Mouse (Mus musculus) neural tube, embryonic 12.5 days (tissue): ENCODE results near the gene Batf3. TPM values are rescaled to one million over a fixed set of nuclear protein-coding genes. Genes with fewer than 3 reads are reported as not detected.

ENCODE experiments used
- ATAC-seq: fragments of 200-750 bp; cut with Nextera tagmentation; 2 replicates; pipeline ENCODE4 v1.8.0; 2017; ENCODE audit warnings: low read depth, mild to moderate bottlenecking, moderate TSS enrichment, moderate library complexity; ENCODE audit not compliant: low FRiP score
- H3K27ac ChIP-seq: fragments of 300-500 bp; sonication (generic); 2 replicates; pipeline ENCODE4 v1.5.1; 2016
- H3K27me3 ChIP-seq: fragments of 300-500 bp; sonication (generic); replicated peaks from 2 replicates; pipeline ENCODE4 v1.6.1; 2016; ENCODE audit warnings: mild to moderate bottlenecking
- H3K36me3 ChIP-seq: fragments of 300-500 bp; sonication (generic); 2 replicates; pipeline ENCODE4 v1.6.1; 2016; ENCODE audit warnings: mild to moderate bottlenecking
- H3K4me1 ChIP-seq: fragments of 300-500 bp; sonication (generic); 2 replicates; pipeline ENCODE4 v1.6.1; 2016
- H3K4me2 ChIP-seq: fragments of 300-500 bp; sonication (generic); replicated peaks from 2 replicates; pipeline ENCODE4 v1.6.1; 2016; ENCODE audit warnings: mild to moderate bottlenecking
- H3K4me3 ChIP-seq: fragments of 300-500 bp; sonication (generic); 2 replicates; pipeline ENCODE4 v1.5.1; 2016
- H3K9ac ChIP-seq: fragments of 300-500 bp; sonication (generic); 2 replicates; pipeline ENCODE4 v1.6.1; 2016; ENCODE audit warnings: mild to moderate bottlenecking
- H3K9me3 ChIP-seq: fragments of 300-500 bp; sonication (generic); 2 replicates; pipeline ENCODE4 v1.6.1; 2016; ENCODE audit warnings: mild to moderate bottlenecking
- WGBS: fragments of 180-500 bp; shearing (Covaris S2); methylation state at CpG from one replicate; pipeline ENCODE4 v1.1.7; 2016; 5-methylcytosine and 5-hydroxymethylcytosine counted together
- polyA plus RNA-seq: library from polyadenylated mRNA; unstranded; fragments of >200 nt; fragmentation: Nextera tagmentation; extraction: Ambion mirVana; gene quantifications from 2 replicates; pipeline ENCODE4 v1.2.1, GENCODE M21; 2016

The Batf3 gene
- polyA plus RNA-seq, 1 experiment from 2014 or later: 2.8 TPM

DNA sequence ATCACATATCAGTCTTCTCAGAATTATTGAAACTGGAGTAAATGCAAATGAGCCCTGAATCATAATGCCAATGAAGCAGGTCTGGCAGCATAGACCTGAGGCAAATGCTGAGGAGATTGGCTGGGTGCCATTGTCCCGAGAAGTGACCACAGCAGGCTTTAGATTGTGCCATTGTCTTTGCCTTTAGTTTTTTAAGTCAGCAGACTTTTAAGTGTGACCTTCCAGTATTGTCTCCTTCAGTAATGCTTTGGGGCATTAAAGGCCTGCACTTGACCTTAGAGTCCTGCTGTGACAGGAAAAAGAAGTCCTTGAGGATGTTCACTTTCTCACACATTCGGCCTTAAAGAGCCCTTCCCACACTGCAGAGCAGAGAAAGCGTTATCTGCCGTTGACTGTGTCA lies 27.4 kb upstream of the Batf3 start:
- Histone ChIP-seq H3K4me1 (no peaks in the 10 kb centered on the region), H3K9ac (no peak overlapping the region), H3K27ac (no peak overlapping the region), H3K4me3 (no peak overlapping the region), H3K36me3 (peaks cover 67% of the 10 kb centered on the region), H3K4me2 (no peak overlapping the region), H3K9me3 (no peaks in the 10 kb centered on the region), H3K27me3 (no peaks in the 10 kb centered on the region)
- WGBS: 83% methylated on average over 4 of the region's 4 CpGs
- no peak for ATAC-seq

DNA sequence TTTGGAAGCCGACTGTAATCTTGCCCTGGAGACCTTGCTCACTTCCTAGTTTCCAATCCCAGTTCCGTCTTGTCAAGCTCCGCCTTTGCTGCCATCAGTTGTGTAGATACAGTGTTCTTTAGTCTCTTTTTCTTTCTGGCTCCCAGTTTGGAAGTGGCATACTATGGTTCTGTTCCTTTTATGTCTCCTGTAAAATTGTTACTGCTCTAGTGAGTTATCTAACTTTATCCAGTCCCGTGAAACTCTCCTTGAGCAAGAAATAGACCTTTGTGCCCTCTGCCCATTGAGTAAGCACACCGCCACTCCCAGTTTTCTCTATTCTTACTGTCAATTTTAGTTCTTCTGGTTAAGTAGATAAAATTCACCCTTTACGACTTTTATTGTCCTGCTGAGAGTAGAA lies 26.0 kb upstream of the Batf3 start:
- 90% methylated on average over 6 of the region's 6 CpGs for WGBS
- Histone ChIP-seq H3K9me3 (no peaks in the 10 kb centered on the region), H3K4me1 (no peaks in the 10 kb centered on the region), H3K36me3 (peaks cover 60% of the 10 kb centered on the region), H3K4me2 (no peak overlapping the region), H3K9ac (no peak overlapping the region), H3K4me3 (no peak overlapping the region), H3K27me3 (no peaks in the 10 kb centered on the region), H3K27ac (no peak overlapping the region)
- ATAC-seq: no peak

DNA sequence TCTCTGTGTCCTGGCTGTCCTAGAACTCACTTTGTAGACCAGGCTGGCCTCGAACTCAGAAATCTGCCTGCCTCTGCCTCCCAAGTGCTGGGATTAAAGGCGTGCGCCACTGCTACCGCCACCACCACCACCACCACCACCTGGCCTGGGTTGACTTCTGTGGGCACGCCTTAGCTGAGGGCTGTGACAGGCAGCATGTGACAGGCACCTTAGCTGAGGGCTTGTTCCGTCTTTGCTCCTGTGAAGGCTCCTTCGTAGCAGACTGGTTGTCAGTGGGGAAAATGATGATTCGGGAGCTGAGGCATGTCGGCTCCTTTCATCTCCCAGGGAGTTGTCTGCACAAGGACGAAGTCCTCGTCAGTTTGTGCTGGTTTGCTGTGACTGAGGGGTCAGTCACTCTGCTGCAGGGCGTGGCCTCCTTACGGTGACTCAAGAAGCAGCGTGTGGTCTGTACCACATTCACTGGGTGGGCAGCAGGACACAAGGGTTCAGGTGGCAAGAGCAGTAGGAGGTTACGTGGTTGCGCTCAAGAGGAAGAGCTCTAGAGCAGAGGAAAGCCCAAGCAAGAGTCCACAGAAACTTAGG lies 25.2 kb upstream of the Batf3 start:
- H3K9me3 ChIP-seq: no peaks in the 10 kb centered on the region
- no peaks in the 10 kb centered on the region for H3K27me3 ChIP-seq
- H3K9ac ChIP-seq: no peak overlapping the region
- WGBS: 94% methylated on average over 16 of the region's 16 CpGs
- H3K4me3 ChIP-seq: no peak overlapping the region
- no peak overlapping the region for H3K27ac ChIP-seq
- peaks cover 67% of the 10 kb centered on the region for H3K36me3 ChIP-seq
- ATAC-seq: no peak
- no peak overlapping the region for H3K4me2 ChIP-seq
- H3K4me1 ChIP-seq: no peaks in the 10 kb centered on the region

DNA sequence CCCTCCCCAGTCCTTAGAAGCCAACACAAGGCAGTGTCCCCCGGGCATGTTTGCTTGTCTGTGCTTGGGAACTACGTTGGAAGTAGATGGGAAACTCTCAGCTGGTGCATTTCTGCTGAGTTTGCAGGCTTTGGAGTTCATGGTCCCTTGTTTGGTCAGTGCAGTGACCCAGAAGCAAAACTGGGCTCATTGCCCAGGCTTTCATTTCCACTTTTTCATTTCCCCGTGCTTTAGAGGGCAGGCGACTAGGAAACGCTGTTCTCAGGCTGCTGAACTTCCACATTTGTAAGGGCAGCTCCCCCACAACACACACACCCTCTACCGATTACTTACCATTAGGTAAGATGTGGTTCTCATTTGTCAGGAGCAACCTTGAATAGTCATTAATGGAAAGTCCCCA lies 24.6 kb upstream of the Batf3 start:
- Histone ChIP-seq H3K9ac (no peak overlapping the region), H3K36me3 (peaks cover 67% of the 10 kb centered on the region), H3K27ac (no peak overlapping the region), H3K27me3 (no peaks in the 10 kb centered on the region), H3K4me1 (no peaks in the 10 kb centered on the region), H3K4me3 (no peak overlapping the region), H3K4me2 (no peak overlapping the region), H3K9me3 (no peaks in the 10 kb centered on the region)
- 87% methylated on average over 6 of the region's 6 CpGs for WGBS
- no peak for ATAC-seq

DNA sequence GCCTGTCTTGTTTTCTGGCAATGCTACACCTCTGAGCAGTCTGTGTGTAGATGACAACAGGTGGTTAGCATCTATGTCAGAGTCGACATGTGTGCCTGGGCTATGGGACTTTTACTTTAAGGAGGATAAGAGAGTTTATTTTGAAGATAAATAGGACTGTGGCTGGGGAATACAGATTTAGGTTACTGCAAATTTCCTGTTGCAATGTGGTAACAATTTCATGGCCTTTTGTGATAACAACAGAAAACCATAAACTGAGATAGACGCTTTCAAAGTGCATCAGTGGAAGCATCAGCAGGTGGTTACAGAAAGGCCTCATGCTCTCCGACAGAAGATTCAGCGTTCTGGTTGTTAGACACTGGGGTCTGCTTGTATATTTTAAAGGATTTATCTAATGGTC lies 24.2 kb upstream of the Batf3 start:
- Histone ChIP-seq H3K36me3 (peaks cover 66% of the 10 kb centered on the region), H3K4me3 (no peak overlapping the region), H3K4me2 (no peak overlapping the region), H3K27ac (no peak overlapping the region), H3K4me1 (no peaks in the 10 kb centered on the region), H3K9me3 (no peaks in the 10 kb centered on the region), H3K9ac (no peak overlapping the region), H3K27me3 (no peaks in the 10 kb centered on the region)
- no peak for ATAC-seq
- 89% methylated on average over 4 of the region's 4 CpGs for WGBS

DNA sequence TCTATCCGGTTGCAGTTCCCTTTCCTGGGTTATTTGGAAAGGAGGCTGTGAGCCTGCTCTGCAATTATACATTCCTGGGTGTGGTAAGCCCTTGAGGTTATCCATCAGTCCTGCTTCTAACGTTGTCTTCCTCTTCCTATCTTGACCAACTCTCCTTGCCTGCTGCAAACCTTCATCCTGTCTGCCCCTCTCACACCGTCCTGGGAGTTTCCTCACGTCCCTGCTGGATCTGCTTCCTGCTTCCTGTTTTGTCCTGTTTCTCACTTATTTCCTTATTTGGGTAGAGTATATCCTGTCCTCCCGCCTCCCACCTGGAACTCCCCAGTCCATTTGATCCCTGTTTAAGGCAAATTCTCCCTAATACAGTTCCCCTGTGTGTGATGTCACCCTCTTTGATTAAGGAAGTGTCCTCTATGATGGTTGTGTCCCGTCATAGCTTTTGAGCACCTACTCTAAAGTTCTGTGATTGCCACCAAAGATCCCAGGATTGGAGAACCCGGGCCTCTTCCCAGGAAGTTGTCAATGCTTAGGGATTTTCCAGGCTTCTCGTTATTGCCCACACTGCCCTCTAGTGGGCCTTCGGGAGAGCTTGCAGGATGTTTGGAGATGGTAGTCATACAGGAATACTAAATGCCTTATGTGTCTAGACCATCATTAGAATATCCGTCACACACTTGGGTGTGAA lies 22.3 kb upstream of the Batf3 start:
- Histone ChIP-seq H3K4me1 (no peaks in the 10 kb centered on the region), H3K36me3 (peaks cover 58% of the 10 kb centered on the region), H3K9ac (no peak overlapping the region), H3K9me3 (no peaks in the 10 kb centered on the region), H3K4me2 (no peak overlapping the region), H3K27me3 (no peaks in the 10 kb centered on the region), H3K4me3 (no peak overlapping the region), H3K27ac (no peak overlapping the region)
- WGBS: 78% methylated on average over 10 of the region's 10 CpGs
- ATAC-seq: no peak

DNA sequence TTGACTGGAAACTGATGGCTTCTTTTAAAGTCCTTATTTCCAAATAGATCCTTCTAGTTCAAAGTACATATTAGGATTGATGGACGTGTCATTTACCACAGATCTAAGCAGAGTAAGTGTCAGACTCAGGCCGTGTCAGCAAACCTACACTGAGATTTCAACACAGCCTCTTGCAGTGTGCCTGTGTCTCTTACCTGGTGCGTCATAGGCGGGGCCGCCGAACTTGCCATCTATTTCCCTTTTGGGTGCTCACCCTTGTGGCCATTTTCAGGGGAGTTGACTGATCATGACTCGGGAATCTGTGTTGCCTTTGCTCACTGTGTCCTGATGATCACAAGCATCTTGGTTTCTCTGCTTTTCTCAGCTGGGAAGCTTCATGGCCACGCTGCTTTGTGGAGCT lies 14.4 kb upstream of the Batf3 start:
- Histone ChIP-seq H3K4me2 (no peak overlapping the region), H3K4me1 (no peaks in the 10 kb centered on the region), H3K36me3 (peaks cover 31% of the 10 kb centered on the region), H3K9me3 (no peaks in the 10 kb centered on the region), H3K27me3 (no peaks in the 10 kb centered on the region), H3K9ac (no peak overlapping the region), H3K4me3 (no peak overlapping the region), H3K27ac (no peak overlapping the region)
- ATAC-seq: no peak
- 97% methylated on average over 8 of the region's 8 CpGs for WGBS

DNA sequence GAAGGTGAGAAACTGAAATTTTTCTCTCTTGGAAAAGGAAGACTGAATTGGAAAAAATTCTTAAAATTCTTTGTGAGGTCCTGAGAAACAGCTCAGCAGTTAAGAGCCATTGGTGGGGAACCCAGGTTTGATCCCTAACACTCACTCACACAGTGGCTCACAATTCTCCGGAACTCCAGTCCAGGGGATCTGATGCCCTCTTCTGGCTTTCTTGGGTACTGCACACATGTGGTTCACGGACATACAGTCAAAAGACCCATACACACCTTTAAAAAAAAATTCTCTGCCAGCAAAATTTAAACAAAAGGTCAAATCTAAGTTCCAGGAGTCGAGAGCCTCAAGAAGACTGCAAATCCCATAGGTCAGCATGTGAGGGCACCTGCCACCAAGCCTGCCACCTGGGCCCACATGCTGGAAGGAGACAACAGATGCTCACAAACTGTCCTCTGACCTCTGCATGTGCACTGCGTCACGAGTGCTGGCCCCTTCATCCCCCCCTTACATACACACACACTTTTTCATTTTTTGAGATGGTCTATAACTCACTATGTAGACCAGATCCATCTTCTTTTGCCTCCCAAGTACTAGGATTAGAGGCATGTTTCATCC lies 12.6 kb upstream of the Batf3 start:
- H3K9me3 ChIP-seq: no peaks in the 10 kb centered on the region
- no peak overlapping the region for H3K27ac ChIP-seq
- no peak overlapping the region for H3K4me3 ChIP-seq
- H3K36me3 ChIP-seq: peaks cover 26% of the 10 kb centered on the region
- no peaks in the 10 kb centered on the region for H3K4me1 ChIP-seq
- no peaks in the 10 kb centered on the region for H3K27me3 ChIP-seq
- H3K4me2 ChIP-seq: no peak overlapping the region
- 67% methylated on average over 5 of the region's 5 CpGs for WGBS
- no peak overlapping the region for H3K9ac ChIP-seq
- ATAC-seq: no peak

DNA sequence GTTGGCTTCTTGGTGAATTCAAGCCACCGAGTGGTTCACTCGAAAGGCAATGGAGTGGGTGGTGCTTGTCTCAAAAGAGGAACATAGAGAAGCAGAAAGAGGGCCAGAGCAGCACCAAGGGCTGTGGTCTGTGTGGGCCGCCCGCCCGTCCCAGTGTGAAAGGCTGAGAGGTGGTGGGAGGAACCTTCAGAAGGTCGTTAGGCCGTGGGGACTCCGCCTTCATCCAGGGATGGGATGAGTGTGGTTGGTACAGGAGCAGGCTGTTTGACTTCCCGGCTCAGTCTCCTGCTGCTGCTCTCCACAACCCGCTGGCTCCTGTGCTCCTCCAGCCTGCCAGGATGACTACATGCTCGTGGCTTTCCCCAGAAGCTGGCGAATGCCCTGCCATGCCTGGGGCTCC lies 12.1 kb upstream of the Batf3 start:
- Histone ChIP-seq H3K4me3 (no peak overlapping the region), H3K9me3 (no peaks in the 10 kb centered on the region), H3K4me2 (no peak overlapping the region), H3K9ac (no peak overlapping the region), H3K27ac (no peak overlapping the region), H3K27me3 (no peaks in the 10 kb centered on the region), H3K36me3 (peaks cover 21% of the 10 kb centered on the region), H3K4me1 (no peaks in the 10 kb centered on the region)
- no peak for ATAC-seq
- 75% methylated on average over 12 of the region's 12 CpGs for WGBS

DNA sequence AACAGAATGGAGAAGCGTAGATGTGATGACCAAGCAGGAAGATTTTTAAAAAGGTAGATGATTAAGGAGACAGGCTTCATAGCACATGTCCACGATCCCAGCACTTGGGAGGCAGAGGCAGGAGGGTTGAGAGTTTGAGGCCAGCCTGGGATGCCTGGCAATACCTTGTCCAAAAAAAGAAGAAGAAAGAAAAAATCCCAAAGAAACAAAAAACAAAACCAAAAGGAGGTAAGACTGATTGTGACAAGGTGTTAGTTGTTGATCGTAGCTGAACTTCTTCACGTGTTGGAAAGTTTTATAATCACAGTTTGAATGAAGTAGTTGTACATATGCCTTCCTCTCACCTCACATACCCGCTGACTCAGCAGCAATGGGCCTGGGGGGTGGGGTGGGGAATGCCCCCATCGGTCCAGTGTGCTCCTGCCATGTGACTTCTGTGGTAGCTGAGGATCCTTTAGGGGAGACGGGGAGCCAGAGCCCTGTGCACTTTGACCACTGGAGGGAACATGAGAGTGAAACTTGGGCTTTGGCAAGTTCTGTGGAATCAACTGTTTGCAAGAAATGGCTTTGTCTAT lies 11.3 kb upstream of the Batf3 start:
- Histone ChIP-seq H3K4me1 (no peaks in the 10 kb centered on the region), H3K27me3 (no peaks in the 10 kb centered on the region), H3K4me2 (no peak overlapping the region), H3K4me3 (no peak overlapping the region), H3K36me3 (peaks cover 20% of the 10 kb centered on the region), H3K9ac (no peak overlapping the region), H3K27ac (no peak overlapping the region), H3K9me3 (no peaks in the 10 kb centered on the region)
- no peak for ATAC-seq
- 91% methylated on average over 7 of the region's 7 CpGs for WGBS

DNA sequence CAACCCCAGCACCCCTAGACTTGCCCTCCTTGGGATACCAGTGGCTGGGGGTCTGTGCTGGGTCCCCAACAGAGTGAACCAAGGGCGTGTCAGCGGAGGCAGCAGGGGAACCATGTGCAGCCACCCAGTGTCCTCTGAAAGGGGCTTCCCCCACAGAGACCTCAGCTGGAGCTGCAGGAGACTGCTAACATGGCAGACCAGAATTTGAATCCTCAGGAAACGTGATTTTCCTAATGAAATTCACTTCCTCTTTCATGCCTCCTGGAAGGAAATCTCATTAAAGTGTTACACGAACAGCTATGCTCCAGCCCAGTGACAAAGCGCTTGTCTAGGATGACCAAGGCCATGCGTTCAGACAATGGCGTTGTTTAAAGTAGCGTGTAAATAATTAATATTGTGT lies 10.7 kb upstream of the Batf3 start:
- Histone ChIP-seq H3K4me3 (no peak overlapping the region), H3K27ac (no peak overlapping the region), H3K4me1 (no peaks in the 10 kb centered on the region), H3K9me3 (no peaks in the 10 kb centered on the region), H3K9ac (no peak overlapping the region), H3K27me3 (no peaks in the 10 kb centered on the region), H3K4me2 (no peak overlapping the region), H3K36me3 (peaks cover 14% of the 10 kb centered on the region)
- no peak for ATAC-seq
- 86% methylated on average over 8 of the region's 8 CpGs for WGBS

DNA sequence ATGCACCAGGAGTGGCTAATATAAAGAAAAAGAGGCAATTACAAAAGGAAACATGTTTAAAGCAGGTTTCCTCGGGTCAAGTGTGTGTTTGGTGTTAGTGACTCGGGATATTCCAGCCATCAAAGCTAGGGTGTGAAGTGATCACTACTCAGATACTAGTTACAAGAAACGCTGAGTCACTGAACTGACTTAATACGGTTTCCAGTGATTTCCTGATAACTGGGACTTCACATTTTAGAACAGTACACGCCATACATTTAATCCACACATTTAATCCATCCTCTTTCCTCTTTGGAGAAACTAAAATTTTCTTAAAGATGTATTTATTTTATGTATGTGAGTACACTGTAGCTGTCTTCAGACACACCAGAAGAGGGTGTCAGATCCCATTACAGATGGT lies 9.7 kb upstream of the Batf3 start:
- H3K27ac ChIP-seq: no peak overlapping the region
- H3K27me3 ChIP-seq: no peaks in the 10 kb centered on the region
- no peak overlapping the region for H3K4me2 ChIP-seq
- no peak overlapping the region for H3K9ac ChIP-seq
- H3K9me3 ChIP-seq: no peaks in the 10 kb centered on the region
- 85% methylated on average over 5 of the region's 5 CpGs for WGBS
- ATAC-seq: no peak
- H3K4me1 ChIP-seq: no peaks in the 10 kb centered on the region
- no peak overlapping the region for H3K4me3 ChIP-seq
- peaks cover 5% of the 10 kb centered on the region; the same call in 1 of the 2 replicates for H3K36me3 ChIP-seq
